Mouse (Mus musculus): ENCODE measurements at regions not wholly inside any gene's neighbourhood (a gene's known extent, or its start where the extent isn't known, plus 50 kb on each side); places are given as distances from the start of the nearest gene placed in this dataset.

- peaks cover 10% of the 10 kb centered on the region; the same call in 1 of the 2 replicates for H3K27me3 ChIP-seq (ENCODE audit: insufficient read depth, low read length)
- H3K27ac ChIP-seq (ENCODE audit: low read length) = no peak overlapping the region
- whole genome bisulfite sequencing = 10% methylated on average over 6 of the region's 6 CpGs
- no peaks in the 10 kb centered on the region for H3K36me3 ChIP-seq (ENCODE audit: insufficient read depth, low read length)
- H3K4me3 ChIP-seq (ENCODE audit: low read length) = no peak overlapping the region
- no peak for ATAC-seq (ENCODE audit: low FRiP score, low TSS enrichment)
- H3K9ac ChIP-seq (replicated peaks; ENCODE audit: low read length) = no peak overlapping the region
- no peak overlapping the region for H3K4me2 ChIP-seq (replicated peaks; ENCODE audit: low read depth, low read length)
- no peaks in the 10 kb centered on the region for H3K9me3 ChIP-seq (ENCODE audit: low read length)
- H3K4me1 ChIP-seq (ENCODE audit: insufficient read depth, low read length) = peaks cover 13% of the 10 kb centered on the region
Observed at GRCm38 (mm10) chr9:62192424-62192892, 70.0 kb upstream of the Glce start.

GRCm38 (mm10) chr9:62190474-62190873 lies 68.0 kb upstream of the Glce start:
- WGBS = 62% methylated on average over 6 of the region's 6 CpGs
- Histone ChIP-seq H3K9me3 (ENCODE audit: low read length) (no peaks in the 10 kb centered on the region), H3K4me1 (ENCODE audit: insufficient read depth, low read length) (peaks cover 13% of the 10 kb centered on the region), H3K4me3 (ENCODE audit: low read length) (no peak overlapping the region), H3K27me3 (ENCODE audit: insufficient read depth, low read length) (peaks cover 10% of the 10 kb centered on the region; the same call in 1 of the 2 replicates), H3K36me3 (ENCODE audit: insufficient read depth, low read length) (no peaks in the 10 kb centered on the region), H3K9ac (replicated peaks; ENCODE audit: low read length) (no peak overlapping the region), H3K4me2 (replicated peaks; ENCODE audit: low read depth, low read length) (no peak overlapping the region), H3K27ac (ENCODE audit: low read length) (no peak overlapping the region)
- no peak for ATAC-seq (ENCODE audit: low FRiP score, low TSS enrichment)

- Histone ChIP-seq H3K27me3 (ENCODE audit: insufficient read depth, low read length) (0 out of 2 replicates have a peak, but pooled peaks cover 7% of the 10 kb centered on the region), H3K4me1 (ENCODE audit: insufficient read depth, low read length) (peaks cover 13% of the 10 kb centered on the region), H3K27ac (ENCODE audit: low read length) (no peak overlapping the region), H3K9ac (replicated peaks; ENCODE audit: low read length) (no peak overlapping the region), H3K9me3 (ENCODE audit: low read length) (no peaks in the 10 kb centered on the region), H3K4me3 (ENCODE audit: low read length) (no peak overlapping the region), H3K36me3 (ENCODE audit: insufficient read depth, low read length) (no peaks in the 10 kb centered on the region), H3K4me2 (replicated peaks; ENCODE audit: low read depth, low read length) (no peak overlapping the region)
- WGBS = 13% methylated on average over 6 of the region's 6 CpGs
- 0 out of 2 replicates have a peak, but pooled peaks have one; percentile 40 for ATAC-seq (ENCODE audit: low FRiP score, low TSS enrichment)
Observed at GRCm38 (mm10) chr9:62188835-62189234, 66.4 kb upstream of the Glce start.

- ATAC-seq (ENCODE audit: low FRiP score, low TSS enrichment) = no peak
- no peak overlapping the region for H3K27ac ChIP-seq (ENCODE audit: low read length)
- no peak overlapping the region for H3K9ac ChIP-seq (replicated peaks; ENCODE audit: low read length)
- H3K9me3 ChIP-seq (ENCODE audit: low read length) = no peaks in the 10 kb centered on the region
- H3K4me1 ChIP-seq (ENCODE audit: insufficient read depth, low read length) = peaks cover 13% of the 10 kb centered on the region
- WGBS = 36% methylated on average over 3 of the region's 3 CpGs
- no peak overlapping the region for H3K4me3 ChIP-seq (ENCODE audit: low read length)
- H3K36me3 ChIP-seq (ENCODE audit: insufficient read depth, low read length) = no peaks in the 10 kb centered on the region
- H3K4me2 ChIP-seq (replicated peaks; ENCODE audit: low read depth, low read length) = no peak overlapping the region
- H3K27me3 ChIP-seq (ENCODE audit: insufficient read depth, low read length) = 0 out of 2 replicates have a peak, but pooled peaks cover 5% of the 10 kb centered on the region
Observed at GRCm38 (mm10) chr9:62188379-62188778, 65.9 kb upstream of the Glce start.

GRCm38 (mm10) chr9:62186886-62187285 lies 64.4 kb upstream of the Glce start:
- Histone ChIP-seq H3K9me3 (ENCODE audit: low read length) (no peaks in the 10 kb centered on the region), H3K4me2 (replicated peaks; ENCODE audit: low read depth, low read length) (no peak overlapping the region), H3K27me3 (ENCODE audit: insufficient read depth, low read length) (0 out of 2 replicates have a peak, but pooled peaks cover 3% of the 10 kb centered on the region), H3K36me3 (ENCODE audit: insufficient read depth, low read length) (no peaks in the 10 kb centered on the region), H3K4me1 (ENCODE audit: insufficient read depth, low read length) (peaks cover 5% of the 10 kb centered on the region; the same call in 1 of the 2 replicates), H3K9ac (replicated peaks; ENCODE audit: low read length) (no peak overlapping the region), H3K27ac (ENCODE audit: low read length) (no peak overlapping the region), H3K4me3 (ENCODE audit: low read length) (no peak overlapping the region)
- 9% methylated on average over 4 of the region's 4 CpGs for WGBS
- no peak for ATAC-seq (ENCODE audit: low FRiP score, low TSS enrichment)

- Histone ChIP-seq H3K4me3 (ENCODE audit: low read length) (no peak overlapping the region), H3K4me2 (replicated peaks; ENCODE audit: low read depth, low read length) (no peak overlapping the region), H3K36me3 (ENCODE audit: insufficient read depth, low read length) (no peaks in the 10 kb centered on the region), H3K4me1 (ENCODE audit: insufficient read depth, low read length) (peaks cover 5% of the 10 kb centered on the region; the same call in 1 of the 2 replicates), H3K9ac (replicated peaks; ENCODE audit: low read length) (no peak overlapping the region), H3K27ac (ENCODE audit: low read length) (no peak overlapping the region), H3K9me3 (ENCODE audit: low read length) (no peaks in the 10 kb centered on the region), H3K27me3 (ENCODE audit: insufficient read depth, low read length) (0 out of 2 replicates have a peak, but pooled peaks cover 3% of the 10 kb centered on the region)
- no peak for ATAC-seq (ENCODE audit: low FRiP score, low TSS enrichment)
- 47% methylated on average over 7 of the region's 7 CpGs for WGBS
Observed at GRCm38 (mm10) chr9:62185516-62186280, 63.2 kb upstream of the Glce start.

- H3K4me2 ChIP-seq (replicated peaks; ENCODE audit: low read depth, low read length) = no peak overlapping the region
- H3K27ac ChIP-seq (ENCODE audit: low read length) = no peak overlapping the region
- H3K9me3 ChIP-seq (ENCODE audit: low read length) = no peaks in the 10 kb centered on the region
- H3K4me1 ChIP-seq (ENCODE audit: insufficient read depth, low read length) = no peaks in the 10 kb centered on the region
- H3K27me3 ChIP-seq (ENCODE audit: insufficient read depth, low read length) = no peaks in the 10 kb centered on the region
- WGBS = 45% methylated on average over 9 of the region's 9 CpGs
- H3K4me3 ChIP-seq (ENCODE audit: low read length) = no peak overlapping the region
- H3K9ac ChIP-seq (replicated peaks; ENCODE audit: low read length) = no peak overlapping the region
- ATAC-seq (ENCODE audit: low FRiP score, low TSS enrichment) = no peak
- no peaks in the 10 kb centered on the region for H3K36me3 ChIP-seq (ENCODE audit: insufficient read depth, low read length)
Observed at GRCm38 (mm10) chr9:62181182-62181830, 58.9 kb upstream of the Glce start.

GRCm38 (mm10) chr9:62180456-62181181 lies 58.2 kb upstream of the Glce start:
- no peak overlapping the region for H3K4me3 ChIP-seq (ENCODE audit: low read length)
- H3K27ac ChIP-seq (ENCODE audit: low read length) = no peak overlapping the region
- H3K4me2 ChIP-seq (replicated peaks; ENCODE audit: low read depth, low read length) = no peak overlapping the region
- no peak for ATAC-seq (ENCODE audit: low FRiP score, low TSS enrichment)
- no peaks in the 10 kb centered on the region for H3K9me3 ChIP-seq (ENCODE audit: low read length)
- H3K36me3 ChIP-seq (ENCODE audit: insufficient read depth, low read length) = no peaks in the 10 kb centered on the region
- no peaks in the 10 kb centered on the region for H3K27me3 ChIP-seq (ENCODE audit: insufficient read depth, low read length)
- H3K4me1 ChIP-seq (ENCODE audit: insufficient read depth, low read length) = no peaks in the 10 kb centered on the region
- no peak overlapping the region for H3K9ac ChIP-seq (replicated peaks; ENCODE audit: low read length)
- 48% methylated on average over 11 of the region's 11 CpGs for WGBS

GRCm38 (mm10) chr9:62174651-62175050 lies 52.2 kb upstream of the Glce start:
- Histone ChIP-seq H3K27ac (ENCODE audit: low read length) (no peak overlapping the region), H3K9me3 (ENCODE audit: low read length) (no peaks in the 10 kb centered on the region), H3K9ac (replicated peaks; ENCODE audit: low read length) (no peak overlapping the region), H3K36me3 (ENCODE audit: insufficient read depth, low read length) (no peaks in the 10 kb centered on the region), H3K4me3 (ENCODE audit: low read length) (no peak overlapping the region), H3K4me1 (ENCODE audit: insufficient read depth, low read length) (peaks cover 8% of the 10 kb centered on the region; the same call in 1 of the 2 replicates), H3K27me3 (ENCODE audit: insufficient read depth, low read length) (no peaks in the 10 kb centered on the region), H3K4me2 (replicated peaks; ENCODE audit: low read depth, low read length) (no peak overlapping the region)
- WGBS = 44% methylated on average over 7 of the region's 7 CpGs
- ATAC-seq (ENCODE audit: low FRiP score, low TSS enrichment) = no peak

All from kidney, embryonic 16.5 days (tissue).